ENCODE assay signal across 16 mouse cellular contexts in genomic region chr3:100731347-100731746, GRCm38 (mm10).
"Had no signal": no experiment of that assay in that cellular context is flagged by ENCODE, and none has a peak within 500 bp of the region (broad histone marks: within the 10 kb centered on the region; RNA-seq: fewer than 3 reads in every experiment).

No protein-coding gene starts in this region.

- H3K4me2 ChIP-seq: limb, embryonic 12.5 days; liver, embryonic 13.5 days; lung, embryonic 15.5 days; midbrain, embryonic 12.5 days; neural tube, embryonic 13.5 days had no signal

- H3K9me3 ChIP-seq: limb, embryonic 12.5 days; liver, embryonic 13.5 days; lung, embryonic 15.5 days; midbrain, embryonic 12.5 days; neural tube, embryonic 13.5 days had no signal

- H3K4me3 ChIP-seq: limb, embryonic 12.5 days; liver, embryonic 13.5 days; lung, embryonic 15.5 days; midbrain, embryonic 12.5 days; neural tube, embryonic 13.5 days had no signal

- ATAC-seq: intestine, embryonic 16.5 days; liver, postnatal 0 days; midbrain, embryonic 16.5 days had no signal

- H3K9ac ChIP-seq: limb, embryonic 12.5 days; liver, embryonic 13.5 days; liver, postnatal 0 days; lung, embryonic 15.5 days; midbrain, embryonic 12.5 days; neural tube, embryonic 13.5 days had no signal

- H3K27me3 ChIP-seq: limb, embryonic 12.5 days; liver, embryonic 13.5 days; lung, embryonic 15.5 days; neural tube, embryonic 13.5 days had no signal

- H3K27ac ChIP-seq: limb, embryonic 12.5 days; liver, embryonic 13.5 days; lung, embryonic 15.5 days; midbrain, embryonic 12.5 days; neural tube, embryonic 13.5 days had no signal

- H3K36me3 ChIP-seq: limb, embryonic 12.5 days; liver, embryonic 13.5 days; lung, embryonic 15.5 days; midbrain, embryonic 12.5 days; neural tube, embryonic 13.5 days had no signal

- DNase-seq: kidney, adult 2 months; kidney, postnatal 36 days; liver; liver, embryonic 13.5 days; liver, postnatal 0 days; lung, postnatal 14 days; retina, postnatal 1 day; right cerebral cortex, postnatal 4 days; spleen, adult 18-20 months; thymus, postnatal 36 days had no signal

- H3K4me1 ChIP-seq: limb, embryonic 12.5 days; lung, embryonic 15.5 days; midbrain, embryonic 12.5 days; neural tube, embryonic 13.5 days had no signal
